Mouse (Mus musculus) midbrain, embryonic 12.5 days (tissue): ENCODE measurements at regions not wholly inside any gene's neighbourhood (a gene's known extent, or its start where the extent isn't known, plus 50 kb on each side); places are given as distances from the start of the nearest gene placed in this dataset.

Experiments used
- ATAC-seq: fragments of 200-750 bp; cut with Nextera tagmentation; 2 replicates; pipeline ENCODE4 v1.8.0; 2017; ENCODE audit warnings: low read depth, moderate TSS enrichment, moderate library complexity; ENCODE audit not compliant: low FRiP score
- H3K27ac ChIP-seq: fragments of 300-500 bp; sonication (generic); replicated peaks from 2 replicates; pipeline ENCODE4 v1.5.1; 2016; ENCODE audit warnings: mild to moderate bottlenecking
- H3K27me3 ChIP-seq: fragments of 300-500 bp; sonication (generic); 2 replicates; pipeline ENCODE4 v1.6.1; 2016; ENCODE audit warnings: mild to moderate bottlenecking
- H3K36me3 ChIP-seq: fragments of 300-500 bp; sonication (generic); 2 replicates; pipeline ENCODE4 v1.6.1; 2016
- H3K4me1 ChIP-seq: fragments of 300-500 bp; sonication (generic); 2 replicates; pipeline ENCODE4 v1.6.1; 2016
- H3K4me2 ChIP-seq: fragments of 300-500 bp; sonication (generic); replicated peaks from 2 replicates; pipeline ENCODE4 v1.6.1; 2016; ENCODE audit warnings: mild to moderate bottlenecking, moderate library complexity
- H3K4me3 ChIP-seq: fragments of 300-500 bp; sonication (generic); 2 replicates; pipeline ENCODE4 v1.5.1; 2016; ENCODE audit warnings: mild to moderate bottlenecking
- H3K9ac ChIP-seq: fragments of 300-500 bp; sonication (generic); replicated peaks from 2 replicates; pipeline ENCODE4 v1.6.1; 2016; ENCODE audit warnings: mild to moderate bottlenecking, moderate library complexity
- H3K9me3 ChIP-seq: fragments of 300-500 bp; sonication (generic); 2 replicates; pipeline ENCODE4 v1.6.1; 2016; ENCODE audit warnings: mild to moderate bottlenecking
- WGBS: fragments of 180-500 bp; shearing (Covaris S2); methylation state at CpG from one replicate; pipeline ENCODE4 v1.1.7; 2016; 5-methylcytosine and 5-hydroxymethylcytosine counted together

- no peak overlapping the region for H3K4me3 ChIP-seq
- no peak overlapping the region for H3K4me2 ChIP-seq
- WGBS: 92% methylated on average over 5 of the region's 5 CpGs
- H3K27ac ChIP-seq: no peak overlapping the region
- H3K27me3 ChIP-seq: no peaks in the 10 kb centered on the region
- H3K4me1 ChIP-seq: no peaks in the 10 kb centered on the region
- no peak for ATAC-seq
- no peaks in the 10 kb centered on the region for H3K9me3 ChIP-seq
- H3K36me3 ChIP-seq: no peaks in the 10 kb centered on the region
- no peak overlapping the region for H3K9ac ChIP-seq
Observed at GRCm38 (mm10) chr5:102295564-102295963, 185.6 kb upstream of the Arhgap24 start.

GRCm38 (mm10) chr5:102306309-102306708 is 174.9 kb upstream of the Arhgap24 start:
- Histone ChIP-seq H3K9ac (no peak overlapping the region), H3K4me1 (0 out of 2 replicates have a peak, but pooled peaks cover 7% of the 10 kb centered on the region), H3K36me3 (no peaks in the 10 kb centered on the region), H3K9me3 (no peaks in the 10 kb centered on the region), H3K27me3 (no peaks in the 10 kb centered on the region), H3K4me2 (no peak overlapping the region), H3K4me3 (no peak overlapping the region), H3K27ac (no peak overlapping the region)
- ATAC-seq: no peak

DNA sequence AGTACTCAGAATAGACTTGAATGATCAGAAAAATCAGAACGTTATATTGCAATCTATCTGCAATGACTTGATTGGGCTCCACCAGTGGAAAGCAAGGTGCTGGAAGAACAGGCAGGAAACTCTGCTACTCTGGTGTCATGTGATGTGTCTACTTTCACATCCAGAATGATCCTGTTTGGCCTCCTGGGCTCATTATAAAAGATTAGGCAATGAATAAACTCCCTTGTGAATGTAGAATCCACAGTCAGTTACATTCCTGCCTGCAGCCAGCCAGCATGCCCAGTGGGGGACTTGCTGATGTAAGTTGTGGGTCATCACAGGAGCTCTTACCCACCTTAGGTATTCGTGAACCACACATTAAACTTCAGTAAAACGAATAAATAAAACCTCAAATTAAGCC is 174.5 kb upstream of the Arhgap24 start:
- 84% methylated on average over 3 of the region's 3 CpGs for WGBS
- H3K4me3 ChIP-seq: no peak overlapping the region
- no peak overlapping the region for H3K27ac ChIP-seq
- 0 out of 2 replicates have a peak, but pooled peaks cover 7% of the 10 kb centered on the region for H3K4me1 ChIP-seq
- H3K9ac ChIP-seq: no peak overlapping the region
- H3K4me2 ChIP-seq: no peak overlapping the region
- no peaks in the 10 kb centered on the region for H3K36me3 ChIP-seq
- H3K27me3 ChIP-seq: no peaks in the 10 kb centered on the region
- no peaks in the 10 kb centered on the region for H3K9me3 ChIP-seq
- no peak for ATAC-seq

- Histone ChIP-seq H3K36me3 (no peaks in the 10 kb centered on the region), H3K4me3 (no peak overlapping the region), H3K4me2 (no peak overlapping the region), H3K9me3 (no peaks in the 10 kb centered on the region), H3K27ac (no peak overlapping the region), H3K9ac (no peak overlapping the region), H3K4me1 (0 out of 2 replicates have a peak, but pooled peaks cover 6% of the 10 kb centered on the region), H3K27me3 (no peaks in the 10 kb centered on the region)
- ATAC-seq: no peak
Observed at GRCm38 (mm10) chr5:102311570-102311969, 169.6 kb upstream of the Arhgap24 start.

DNA sequence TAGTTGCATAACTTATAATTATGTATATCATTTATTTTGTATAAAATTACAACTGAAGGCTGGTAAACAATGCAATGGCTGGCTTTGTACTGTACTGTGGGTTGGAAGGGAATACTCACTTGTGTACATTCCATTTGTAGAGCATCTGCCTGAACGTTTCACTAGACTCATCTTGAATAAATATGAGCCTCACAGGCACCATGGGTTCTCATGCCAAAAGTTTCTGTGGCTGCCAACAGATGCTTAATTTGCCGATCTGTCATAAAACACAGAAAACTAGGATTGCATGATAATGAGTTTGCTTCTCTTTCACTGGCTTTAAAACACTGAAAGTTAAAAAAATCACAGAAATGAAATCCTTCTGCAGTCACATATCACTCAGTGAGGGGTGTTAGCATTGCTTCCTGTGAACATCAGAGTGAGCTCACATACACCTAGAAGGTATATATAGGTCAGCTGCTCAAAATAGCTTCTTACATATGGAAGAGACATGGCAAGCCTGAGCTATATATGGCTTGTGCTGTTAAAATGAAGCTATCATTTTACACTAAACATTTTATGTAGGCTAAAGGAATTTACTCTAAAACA is 152.9 kb upstream of the Arhgap24 start:
- 79% methylated on average over 2 of the region's 2 CpGs for WGBS
- H3K4me1 ChIP-seq: no peaks in the 10 kb centered on the region
- ATAC-seq: no peak
- H3K9me3 ChIP-seq: no peaks in the 10 kb centered on the region
- no peaks in the 10 kb centered on the region for H3K27me3 ChIP-seq
- no peaks in the 10 kb centered on the region for H3K36me3 ChIP-seq
- H3K4me2 ChIP-seq: no peak overlapping the region
- no peak overlapping the region for H3K9ac ChIP-seq
- no peak overlapping the region for H3K27ac ChIP-seq
- no peak overlapping the region for H3K4me3 ChIP-seq

GRCm38 (mm10) chr5:102333894-102334293 is 147.3 kb upstream of the Arhgap24 start:
- ATAC-seq: no peak
- H3K4me2 ChIP-seq: no peak overlapping the region
- no peak overlapping the region for H3K27ac ChIP-seq
- no peaks in the 10 kb centered on the region for H3K36me3 ChIP-seq
- H3K4me1 ChIP-seq: no peaks in the 10 kb centered on the region
- 68% methylated on average over 5 of the region's 5 CpGs for WGBS
- H3K27me3 ChIP-seq: no peaks in the 10 kb centered on the region
- H3K9ac ChIP-seq: no peak overlapping the region
- no peaks in the 10 kb centered on the region for H3K9me3 ChIP-seq
- H3K4me3 ChIP-seq: no peak overlapping the region

GRCm38 (mm10) chr5:102334442-102335197 is 146.6 kb upstream of the Arhgap24 start:
- H3K27me3 ChIP-seq: no peaks in the 10 kb centered on the region
- 70% methylated on average over 13 of the region's 13 CpGs for WGBS
- H3K4me1 ChIP-seq: no peaks in the 10 kb centered on the region
- ATAC-seq: no peak
- no peak overlapping the region for H3K4me2 ChIP-seq
- H3K9ac ChIP-seq: no peak overlapping the region
- no peak overlapping the region for H3K4me3 ChIP-seq
- H3K27ac ChIP-seq: peak overlapping the region; percentile 7; the same call in 1 of the 2 replicates
- no peaks in the 10 kb centered on the region for H3K36me3 ChIP-seq
- H3K9me3 ChIP-seq: no peaks in the 10 kb centered on the region

DNA sequence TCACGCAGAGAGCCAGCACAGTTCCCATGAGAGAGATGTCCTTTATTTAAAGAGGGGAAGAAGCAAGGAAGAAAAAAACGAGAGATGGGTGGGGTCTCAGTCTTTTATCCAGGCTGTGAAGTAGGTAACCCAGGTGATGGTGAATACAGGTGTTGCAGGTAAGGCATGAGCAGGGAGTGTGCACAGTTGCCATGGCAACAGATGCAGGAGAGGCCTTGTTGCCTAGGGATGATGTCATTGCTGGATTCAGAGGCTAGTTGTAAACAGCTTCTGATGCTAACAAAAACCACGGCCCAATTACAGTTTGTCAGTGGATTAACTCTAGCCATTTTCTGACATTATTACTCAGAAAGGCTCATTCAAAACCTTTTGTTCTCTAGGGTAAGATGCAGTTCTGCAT is 114.7 kb upstream of the Arhgap24 start:
- H3K9me3 ChIP-seq: no peaks in the 10 kb centered on the region
- no peaks in the 10 kb centered on the region for H3K36me3 ChIP-seq
- H3K27me3 ChIP-seq: no peaks in the 10 kb centered on the region
- WGBS: 80% methylated on average over 3 of the region's 3 CpGs
- no peak overlapping the region for H3K4me2 ChIP-seq
- no peak overlapping the region for H3K27ac ChIP-seq
- ATAC-seq: no peak
- no peak overlapping the region for H3K9ac ChIP-seq
- no peak overlapping the region for H3K4me3 ChIP-seq
- H3K4me1 ChIP-seq: no peaks in the 10 kb centered on the region

DNA sequence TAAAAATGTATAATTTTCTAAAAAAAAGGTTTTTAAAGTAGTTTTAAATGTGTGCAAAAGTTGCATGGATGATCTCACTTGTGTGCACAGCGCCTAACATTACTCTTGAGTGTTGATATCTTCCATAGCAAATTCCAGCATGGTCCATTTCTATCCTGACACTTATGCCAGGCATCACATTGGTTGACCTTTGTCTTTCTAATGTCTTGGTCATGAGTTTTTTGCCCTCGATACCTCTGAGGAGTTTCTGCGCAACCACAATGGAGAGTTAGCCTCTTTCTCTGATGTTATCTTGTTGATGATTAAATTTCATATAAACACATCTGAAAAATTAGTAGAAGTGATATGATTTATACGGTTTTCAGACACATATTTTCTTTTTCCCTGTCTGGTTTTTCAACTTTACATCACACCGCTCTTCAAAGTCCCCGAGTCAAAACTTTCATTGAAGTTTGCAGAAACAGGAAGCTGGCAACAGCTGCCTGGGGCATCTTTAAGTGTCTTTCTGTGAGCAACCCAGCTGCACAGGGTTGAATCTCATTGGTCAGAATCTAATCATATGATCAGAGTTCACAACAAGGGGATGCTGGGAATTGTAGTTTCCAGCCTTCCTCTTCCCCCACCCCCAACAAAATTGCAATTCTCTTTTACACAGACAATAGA is 107.8 kb upstream of the Arhgap24 start:
- Histone ChIP-seq H3K36me3 (no peaks in the 10 kb centered on the region), H3K4me2 (no peak overlapping the region), H3K4me3 (no peak overlapping the region), H3K9me3 (no peaks in the 10 kb centered on the region), H3K9ac (no peak overlapping the region), H3K27me3 (no peaks in the 10 kb centered on the region), H3K27ac (no peak overlapping the region), H3K4me1 (peaks cover 3% of the 10 kb centered on the region; the same call in 1 of the 2 replicates)
- ATAC-seq: peak; percentile 90
- WGBS: 74% methylated on average over 6 of the region's 6 CpGs

DNA sequence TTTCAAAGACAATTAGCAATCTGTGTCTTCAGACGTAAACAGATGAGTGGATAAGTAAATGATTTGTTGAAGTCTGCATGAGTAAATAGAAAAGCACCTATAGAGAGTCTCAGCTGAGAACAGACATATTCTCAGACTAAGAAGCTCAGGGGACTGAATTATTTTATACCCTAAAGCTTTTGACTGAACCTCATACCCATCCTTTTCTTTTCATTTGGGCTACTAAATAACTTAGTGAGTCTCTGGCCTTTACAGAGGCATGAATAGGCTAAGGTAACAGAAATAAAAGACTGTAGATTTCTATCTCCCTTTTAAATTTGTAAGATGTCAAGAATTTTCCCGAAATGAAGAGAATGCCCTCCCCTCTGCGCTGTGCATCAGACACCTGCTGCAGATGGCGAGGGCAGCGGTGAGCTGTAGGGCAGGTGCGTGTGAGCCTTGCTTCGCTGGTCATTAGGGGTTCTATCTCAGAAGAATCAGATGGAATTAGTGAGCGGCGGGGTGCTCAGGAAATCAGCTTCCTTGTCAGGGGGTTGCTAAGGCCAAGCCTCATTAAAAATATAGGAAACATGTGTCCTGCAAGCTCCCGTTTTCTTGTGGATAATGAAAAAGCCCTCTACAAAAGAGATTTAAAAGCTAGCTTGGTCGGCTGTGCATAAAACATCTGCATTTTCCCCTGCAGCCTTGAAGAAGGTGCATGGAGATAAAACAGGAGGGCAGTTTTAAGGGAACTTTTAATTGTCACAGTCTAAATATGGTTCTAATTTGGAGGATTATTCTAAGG is 107.0 kb upstream of the Arhgap24 start:
- Histone ChIP-seq H3K4me2 (no peak overlapping the region), H3K27ac (no peak overlapping the region), H3K27me3 (no peaks in the 10 kb centered on the region), H3K9ac (no peak overlapping the region), H3K4me1 (peaks cover 3% of the 10 kb centered on the region; the same call in 1 of the 2 replicates), H3K9me3 (no peaks in the 10 kb centered on the region), H3K4me3 (no peak overlapping the region), H3K36me3 (no peaks in the 10 kb centered on the region)
- ATAC-seq: peak; percentile 72
- 58% methylated on average over 11 of the region's 11 CpGs for whole genome bisulfite sequencing

GRCm38 (mm10) chr5:102375339-102375738 is 105.9 kb upstream of the Arhgap24 start:
- H3K4me1 ChIP-seq: peaks cover 3% of the 10 kb centered on the region; the same call in 1 of the 2 replicates
- no peaks in the 10 kb centered on the region for H3K36me3 ChIP-seq
- no peak overlapping the region for H3K4me2 ChIP-seq
- no peak overlapping the region for H3K27ac ChIP-seq
- ATAC-seq: no peak
- no peak overlapping the region for H3K4me3 ChIP-seq
- 93% methylated on average over 2 of the region's 2 CpGs for WGBS
- H3K9me3 ChIP-seq: no peaks in the 10 kb centered on the region
- H3K9ac ChIP-seq: no peak overlapping the region
- no peaks in the 10 kb centered on the region for H3K27me3 ChIP-seq

DNA sequence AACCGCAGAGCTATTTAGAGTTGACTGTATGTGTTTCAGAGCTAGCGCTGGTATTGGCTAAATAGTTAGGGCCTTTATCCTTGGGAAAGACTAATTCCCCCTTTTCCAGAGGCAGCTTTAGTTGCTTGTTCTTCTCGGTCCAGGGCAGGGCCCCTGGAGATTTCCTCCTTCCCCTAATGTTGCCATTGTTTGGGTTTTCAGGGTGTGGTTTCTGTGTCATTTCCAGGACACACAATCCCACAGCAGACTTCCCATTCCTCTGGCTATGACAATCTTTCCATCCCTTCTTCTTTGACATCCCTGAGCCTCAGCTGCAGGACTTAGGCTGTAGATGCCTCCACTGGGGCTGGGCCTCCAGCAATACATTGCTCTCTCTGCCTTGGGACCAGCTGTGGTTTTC is 87.2 kb upstream of the Arhgap24 start:
- H3K27me3 ChIP-seq: no peaks in the 10 kb centered on the region
- H3K4me1 ChIP-seq: no peaks in the 10 kb centered on the region
- H3K4me2 ChIP-seq: no peak overlapping the region
- no peak for ATAC-seq
- H3K36me3 ChIP-seq: no peaks in the 10 kb centered on the region
- no peaks in the 10 kb centered on the region for H3K9me3 ChIP-seq
- WGBS: 72% methylated on average over 3 of the region's 3 CpGs
- no peak overlapping the region for H3K4me3 ChIP-seq
- H3K27ac ChIP-seq: no peak overlapping the region
- H3K9ac ChIP-seq: no peak overlapping the region
